Mouse (Mus musculus) macrophage (primary cell): ENCODE results near the gene Hcar1. TPM values are rescaled to one million over a fixed set of nuclear protein-coding genes. Genes with fewer than 3 reads are reported as not detected.

Experiments used
- H3K27ac ChIP-seq: fragments of 350-480 bp; formaldehyde crosslinking; 2 replicates; pipeline ENCODE4 v1.9.0; 2021
- H3K36me3 ChIP-seq: fragments of 350-480 bp; formaldehyde crosslinking; 2 replicates; pipeline ENCODE4 v1.9.0; 2021; ENCODE audit errors: inconsistent target
- H3K4me3 ChIP-seq: fragments of 350-480 bp; formaldehyde crosslinking; 2 replicates; pipeline ENCODE4 v1.9.0; 2021; ENCODE audit errors: inconsistent target
- H3K79me2 ChIP-seq: fragments of 350-480 bp; formaldehyde crosslinking; 2 replicates; pipeline ENCODE4 v1.9.0; 2021; ENCODE audit errors: inconsistent target
- WGBS: methylation state at CpG from one replicate; pipeline ENCODE4 v1.1.7; 2026; ENCODE audit warnings: inconsistent platforms; ENCODE audit not compliant: missing documents; 5-methylcytosine and 5-hydroxymethylcytosine counted together
- polyA plus RNA-seq: library from polyadenylated mRNA; stranded (reverse); fragments of 250-400 nt; gene quantifications from 3 replicates; pipeline ENCODE4 v1.2.4, GENCODE M21; 2018; ENCODE audit warnings: inconsistent platforms

The Hcar1 gene
- polyA plus RNA-seq, 1 experiment from 2014 or later, result not detected

GRCm38 (mm10) chr5:123844316-123844715 is 35.5 kb downstream of the Hcar1 start:
- H3K79me2 ChIP-seq, result no peaks in the 10 kb centered on the region
- no peak overlapping the region for H3K4me3 ChIP-seq
- H3K27ac ChIP-seq, result no peak overlapping the region
- 97% methylated on average over 14 of the region's 14 CpGs for WGBS
- H3K36me3 ChIP-seq, result no peaks in the 10 kb centered on the region

- no peak overlapping the region for H3K4me3 ChIP-seq
- H3K79me2 ChIP-seq, result no peaks in the 10 kb centered on the region
- 98% methylated on average over 4 of the region's 4 CpGs for WGBS
- no peak overlapping the region for H3K27ac ChIP-seq
- no peaks in the 10 kb centered on the region for H3K36me3 ChIP-seq
Observed at GRCm38 (mm10) chr5:123843816-123844215, 36.0 kb downstream of the Hcar1 start.

GRCm38 (mm10) chr5:123842935-123843282 is 36.9 kb downstream of the Hcar1 start:
- no peak overlapping the region for H3K4me3 ChIP-seq
- 39% methylated on average over 3 of the region's 3 CpGs for WGBS
- H3K79me2 ChIP-seq, result no peaks in the 10 kb centered on the region

GRCm38 (mm10) chr5:123842221-123842934 is 37.4 kb downstream of the Hcar1 start:
- Histone ChIP-seq H3K4me3 (no peak overlapping the region), H3K36me3 (no peaks in the 10 kb centered on the region), H3K79me2 (no peaks in the 10 kb centered on the region), H3K27ac (no peak overlapping the region)
- 84% methylated on average over 11 of the region's 11 CpGs for WGBS

More at GRCm38 (mm10) chr5:123842935-123843282, 36.9 kb downstream of the Hcar1 start:
- Histone ChIP-seq H3K36me3 (no peaks in the 10 kb centered on the region), H3K27ac (no peak overlapping the region)

GRCm38 (mm10) chr5:123837371-123837770 is 42.4 kb downstream of the Hcar1 start:
- Histone ChIP-seq H3K27ac (no peak overlapping the region), H3K79me2 (no peaks in the 10 kb centered on the region), H3K36me3 (no peaks in the 10 kb centered on the region), H3K4me3 (no peak overlapping the region)
- 78% methylated on average over 4 of the region's 4 CpGs for WGBS

GRCm38 (mm10) chr5:123834836-123835235 is 45.0 kb downstream of the Hcar1 start:
- H3K79me2 ChIP-seq, result no peaks in the 10 kb centered on the region
- H3K4me3 ChIP-seq, result no peak overlapping the region
- H3K27ac ChIP-seq, result no peak overlapping the region
- WGBS, result 94% methylated on average over 3 of the region's 3 CpGs
- no peaks in the 10 kb centered on the region for H3K36me3 ChIP-seq

GRCm38 (mm10) chr5:123832309-123832708 is 47.5 kb downstream of the Hcar1 start:
- H3K4me3 ChIP-seq, result no peak overlapping the region
- no peaks in the 10 kb centered on the region for H3K36me3 ChIP-seq
- 2% methylated on average over 6 of the region's 7 CpGs for WGBS
- no peaks in the 10 kb centered on the region for H3K79me2 ChIP-seq
- H3K27ac ChIP-seq, result peak overlapping the region; percentile 57

GRCm38 (mm10) chr5:123827659-123828091 is 52.1 kb downstream of the Hcar1 start:
- H3K27ac ChIP-seq, result no peak overlapping the region
- no peaks in the 10 kb centered on the region for H3K36me3 ChIP-seq
- no peak overlapping the region for H3K4me3 ChIP-seq
- 81% methylated on average over 6 of the region's 6 CpGs for WGBS
- H3K79me2 ChIP-seq, result no peaks in the 10 kb centered on the region

Other genes with a start within 250 kb of the Hcar1 start
- gene Clip1, start 195.4 kb downstream of the Hcar1 start, polyA plus RNA-seq, result 40.2 to 65.1 TPM (median 40.4 TPM) in 3 replicates
- 25.4 to 34.6 TPM (median 29.5 TPM) in 3 replicates for gene Zcchc8, start 158.9 kb downstream of the Hcar1 start, polyA plus RNA-seq
- gene Rsrc2, start 130.6 kb downstream of the Hcar1 start, polyA plus RNA-seq, result 62.5 to 150 TPM (median 74.9 TPM) in 3 replicates
- gene Kntc1, start 130.3 kb downstream of the Hcar1 start, polyA plus RNA-seq, result 0.50 to 8.5 TPM (median 1.5 TPM) in 3 replicates
- gene Hcar2, start 14.5 kb downstream of the Hcar1 start, polyA plus RNA-seq, result 0.54 to 2.0 TPM (median 0.57 TPM) in 3 replicates
- 32.8 to 151 TPM (median 58.4 TPM) in 3 replicates for gene Denr, start 27.2 kb upstream of the Hcar1 start, polyA plus RNA-seq
- gene Gm43518, start 47.4 kb upstream of the Hcar1 start, polyA plus RNA-seq, result not detected in 3 replicates
- gene Ccdc62, start 50.7 kb upstream of the Hcar1 start, polyA plus RNA-seq, result 0.93 to 1.7 TPM (median 1.1 TPM) in 3 replicates
- 0.04 to 0.47 TPM (median 0.21 TPM) in 3 replicates for gene Hip1r, start 93.6 kb upstream of the Hcar1 start, polyA plus RNA-seq
- 13.1 to 27.6 TPM (median 22.7 TPM) in 3 replicates for gene Vps37b, start 152.2 kb upstream of the Hcar1 start, polyA plus RNA-seq
- 1.6 to 2.1 TPM (median 1.6 TPM) in 3 replicates for gene Abcb9, start 215.8 kb upstream of the Hcar1 start, polyA plus RNA-seq
- 4.3 to 17.5 TPM (median 13.1 TPM) in 3 replicates for gene Ogfod2, start 232.3 kb upstream of the Hcar1 start, polyA plus RNA-seq
- gene Arl6ip4, start 236.1 kb upstream of the Hcar1 start, polyA plus RNA-seq, result 37.6 to 60.2 TPM (median 56.1 TPM) in 3 replicates